ENCODE assay signal across 22 mouse cellular contexts in the genomic region with DNA sequence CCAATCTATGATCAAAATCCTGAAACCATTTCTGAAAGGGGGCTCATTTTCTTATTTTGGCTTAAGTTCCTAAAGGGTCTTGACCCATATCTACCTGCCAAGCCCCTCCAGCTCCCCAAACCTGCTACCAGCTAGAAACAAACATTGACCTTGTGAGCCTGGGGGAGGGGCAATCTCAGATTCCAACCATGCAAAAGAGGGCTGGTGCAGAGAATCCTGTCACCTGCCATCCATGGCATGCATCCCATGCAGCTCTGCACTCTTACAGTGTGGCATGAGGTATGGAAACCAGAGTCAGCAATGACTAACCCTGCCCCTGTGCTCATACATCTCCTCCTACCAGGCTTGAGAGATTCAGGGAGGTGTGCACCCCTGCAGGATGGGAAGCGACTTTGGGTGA.
"Had no signal": no experiment of that assay in that cellular context is flagged by ENCODE, and none has a peak within 500 bp of the region (broad histone marks: within the 10 kb centered on the region; RNA-seq: fewer than 3 reads in every experiment).

No protein-coding gene starts in this region.

- H3K27ac ChIP-seq: embryonic facial prominence, embryonic 10.5 days; embryonic facial prominence, embryonic 12.5 days; embryonic facial prominence, embryonic 13.5 days; embryonic facial prominence, embryonic 15.5 days; forebrain, embryonic 10.5 days; forebrain, embryonic 12.5 days; forebrain, embryonic 13.5 days; forebrain, embryonic 15.5 days; gastrocnemius, adult 2 months; heart, adult 2 months; heart, embryonic 10.5 days had no signal

- DNase-seq: cerebellum, adult 8-10 months; cerebellum, adult 9-10 months; cerebellum, adult 9-11 months; cerebellum, postnatal 36 days; embryo, embryonic 11 days; forebrain, postnatal 0 days; gastrocnemius, adult 2 months; gastrocnemius, postnatal 10 days; gastrocnemius, postnatal 14 days; gastrocnemius, postnatal 25 days; gastrocnemius, postnatal 36 days; heart, adult 2 months had no signal

- H3K4me3 ChIP-seq: embryonic facial prominence, embryonic 10.5 days; embryonic facial prominence, embryonic 12.5 days; embryonic facial prominence, embryonic 13.5 days; embryonic facial prominence, embryonic 15.5 days; erythroblast, embryonic 14.5 days; forebrain, embryonic 10.5 days; forebrain, embryonic 12.5 days; forebrain, embryonic 13.5 days; forebrain, embryonic 15.5 days; gastrocnemius, adult 2 months; heart, adult 2 months; heart, embryonic 10.5 days had no signal
